Mouse (Mus musculus) adrenal gland, postnatal 4 days (tissue): ENCODE results near the gene Hdac7. TPM values are rescaled to one million over a fixed set of nuclear protein-coding genes. Genes with fewer than 3 reads are reported as not detected.
A peak's percentile ranks its signal among the peaks of the same experiment; 100 is the strongest.

Experiments
- DNase-seq, 2 experiments: peaks; one replicate each; pipeline ENCODE4 v3.0.0; 2021 to 2022; ENCODE audit warnings: low spot score in 2 of 2, mixed read lengths in 2 of 2
- total RNA-seq, 2 experiments: library from RNA; stranded (reverse); gene quantifications; 2 replicates each; pipeline ENCODE4 v1.2.3; 2021

Hdac7 gene
- total RNA-seq, 2 experiments from 2014 or later = 116 to 120 TPM

DNA sequence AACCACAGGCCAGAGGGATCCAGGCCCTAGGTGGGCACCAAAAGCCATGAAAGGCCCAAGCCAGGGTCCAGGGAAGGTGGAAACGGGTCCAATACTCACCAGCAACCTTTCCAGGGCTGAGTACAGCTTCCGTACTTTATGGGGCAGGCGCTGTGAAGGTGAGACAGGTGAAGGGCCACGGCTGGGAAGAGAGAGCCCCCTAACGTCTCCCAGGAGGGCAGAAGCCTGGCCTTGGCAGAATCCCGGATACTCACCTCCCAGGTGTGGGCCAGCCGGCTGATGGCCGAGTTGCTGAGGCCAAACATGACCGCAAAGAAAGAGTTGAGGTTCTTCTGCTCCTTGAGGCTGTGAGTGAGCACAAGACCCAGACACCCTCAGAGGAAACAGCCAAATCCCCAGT is 94.9 kb downstream of the Hdac7 start:
- no peak for DNase-seq

DNA sequence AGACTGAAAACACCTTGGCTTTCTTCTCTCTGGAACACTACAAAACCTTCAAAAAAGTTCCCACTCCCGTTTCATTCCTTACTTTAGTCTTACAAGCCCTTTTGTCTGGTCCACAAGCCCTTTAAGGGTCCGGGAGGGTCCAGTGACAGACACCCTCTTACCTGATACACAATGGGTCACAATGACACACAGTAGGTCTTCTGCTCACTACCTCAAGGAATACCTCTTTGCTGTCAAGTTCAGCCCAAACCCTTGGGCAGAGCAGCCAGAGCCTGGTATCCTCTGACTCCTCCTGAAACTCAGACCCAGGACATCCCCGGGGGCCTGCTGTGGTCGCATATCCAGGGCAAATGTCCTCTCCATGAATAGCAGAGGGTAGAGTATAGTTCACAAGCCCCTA is 95.3 kb downstream of the Hdac7 start:
- DNase-seq = no peak

- DNase-seq = no peak
These were observed 96.0 kb downstream of the Hdac7 start for GRCm38 (mm10) chr15:97748309-97748708.

DNA sequence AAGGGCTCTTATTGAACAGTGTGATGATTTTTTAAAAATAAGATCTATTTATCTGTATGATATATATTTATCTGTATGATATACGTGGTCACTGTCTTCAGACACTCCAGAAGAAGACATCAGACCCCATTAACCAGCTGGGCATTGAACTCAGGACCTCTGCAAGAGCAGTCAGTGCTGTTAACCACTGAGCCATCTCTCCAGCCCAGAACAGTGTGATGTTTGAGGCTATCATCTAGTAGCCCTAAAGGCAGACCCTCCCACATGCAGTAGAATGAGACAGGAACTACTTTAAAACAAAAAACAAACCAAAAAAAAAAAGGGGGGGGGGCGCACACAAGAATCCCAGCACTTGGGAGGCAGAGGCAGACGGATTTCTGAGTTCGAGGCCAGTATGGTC is 96.8 kb downstream of the Hdac7 start:
- DNase-seq = no peak

- no peak for DNase-seq
These were observed 97.6 kb downstream of the Hdac7 start for GRCm38 (mm10) chr15:97746748-97747147.

DNA sequence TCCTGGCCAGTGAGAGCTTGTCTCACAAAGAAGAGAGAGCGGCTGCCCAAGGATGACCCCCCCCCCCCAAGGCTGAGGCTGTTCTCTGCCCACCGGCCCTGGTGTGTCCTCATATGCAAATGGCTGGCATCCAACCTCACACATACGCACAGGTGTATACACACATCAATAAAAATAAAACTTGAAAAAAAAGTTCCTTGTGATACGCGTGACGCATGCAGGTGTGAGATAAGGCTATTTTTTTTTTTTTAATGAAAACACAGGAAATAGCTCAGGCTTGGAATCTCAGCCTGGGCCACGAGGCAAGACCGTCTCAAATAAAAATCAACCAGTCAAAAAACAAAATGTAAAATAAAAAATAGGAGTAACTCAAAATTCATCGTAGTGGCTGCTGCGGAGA is 98.0 kb downstream of the Hdac7 start:
- no peak for DNase-seq

DNA sequence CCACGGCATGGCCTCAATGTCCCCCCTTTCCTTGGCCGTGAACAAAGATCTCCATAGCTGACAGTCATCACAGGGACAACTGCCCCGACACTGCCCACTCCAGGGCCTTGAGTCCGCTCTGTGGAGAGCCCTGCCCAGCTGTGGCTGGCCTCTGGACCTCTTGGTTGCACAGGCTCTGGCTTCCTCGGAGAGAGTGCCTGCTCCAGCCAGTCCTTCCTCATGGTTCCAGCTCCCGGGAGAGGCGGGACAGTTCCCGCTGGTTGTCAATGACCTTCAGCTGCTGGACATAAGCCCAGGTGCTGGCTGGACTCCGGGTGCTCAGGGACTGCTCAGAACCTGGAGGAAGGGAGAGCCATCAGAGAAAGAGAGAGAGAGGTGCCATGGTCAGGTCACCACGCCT is 99.0 kb downstream of the Hdac7 start:
- DNase-seq = peak; percentile 33 to 41

- no peak for DNase-seq
These were observed 99.4 kb downstream of the Hdac7 start for GRCm38 (mm10) chr15:97744930-97745329.

GRCm38 (mm10) chr15:97743961-97744525 is 100.3 kb downstream of the Hdac7 start:
- no peak for DNase-seq

DNA sequence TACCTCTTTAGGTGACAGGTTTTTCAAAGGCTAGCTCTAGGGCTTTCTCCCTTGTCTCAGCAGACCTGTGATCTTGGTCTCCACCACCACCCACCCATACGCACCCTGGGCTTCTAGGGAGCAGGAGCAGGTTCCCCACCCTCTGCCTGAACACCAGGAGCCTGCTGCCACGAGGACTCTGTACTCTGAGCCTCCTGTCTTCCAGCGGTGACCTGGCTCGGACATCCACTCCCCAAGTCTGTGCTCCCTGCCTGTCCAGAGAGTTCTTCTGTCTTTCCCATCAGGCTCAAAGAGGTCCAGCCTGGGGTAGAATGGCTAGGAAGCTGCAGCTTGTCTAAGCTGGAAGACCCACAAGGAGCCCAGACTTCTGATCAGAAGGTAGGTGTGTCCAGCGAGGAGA is 101.1 kb downstream of the Hdac7 start:
- no peak for DNase-seq

Other genes starting within 250 kb of the Hdac7 start
- gene Rpap3, start 138.7 kb downstream of the Hdac7 start, total RNA-seq = 10 to 100 TPM; 25.6 to 26.9 TPM
- 1 to 10 TPM in 1 of 2 experiments, under 1 TPM in 1; 0.95 to 1.1 TPM for gene Endou, start 113.2 kb downstream of the Hdac7 start, total RNA-seq
- gene Rapgef3, start 76.5 kb downstream of the Hdac7 start, total RNA-seq = 10 to 100 TPM; 19.2 to 27.9 TPM
- gene Slc48a1, start 66.0 kb downstream of the Hdac7 start, total RNA-seq = 10 to 100 TPM; 83.0 to 91.7 TPM
- 10 to 100 TPM in 1 of 2 experiments, 1 to 10 TPM in 1; 3.8 to 13.3 TPM for gene Vdr, start 66.1 kb upstream of the Hdac7 start, total RNA-seq
- 10 to 100 TPM; 69.8 to 70.7 TPM for gene Tmem106c, start 119.7 kb upstream of the Hdac7 start, total RNA-seq
- 1 to 10 TPM; 3.8 TPM for gene Col2a1, start 160.2 kb upstream of the Hdac7 start, total RNA-seq
- 10 to 100 TPM; 76.5 to 88.7 TPM for gene Pfkm, start 248.1 kb upstream of the Hdac7 start, total RNA-seq
- 10 to 100 TPM; 26.0 to 28.8 TPM for gene Senp1, start 249.2 kb upstream of the Hdac7 start, total RNA-seq